Mouse (Mus musculus) layer of hippocampus, adult 2 months (tissue): ENCODE measurements at regions not wholly inside any gene's neighbourhood (a gene's known extent, or its start where the extent isn't known, plus 50 kb on each side); places are given as distances from the start of the nearest gene placed in this dataset.
"Not testable (repeated sequence)": the region's sequence is repeated elsewhere in the genome, so short reads cannot be mapped to it uniquely, and the experiment has no call there.

Experiments used
- DNase-seq, 2 experiments: peaks; one replicate each; pipeline ENCODE4 v3.0.0; 2022; ENCODE audit warnings: low spot score in 2 of 2
- H3K27ac ChIP-seq: fragments of 200-600 bp; 2 replicates; pipeline ENCODE4 v1.8.1; 2022
- H3K4me3 ChIP-seq: fragments of 200-600 bp; 2 replicates; pipeline ENCODE4 v1.8.1; 2022; ENCODE audit warnings: mild to moderate bottlenecking
- CTCF ChIP-seq: fragments of 200-600 bp; conservative IDR thresholded peaks from 2 replicates; pipeline ENCODE4 v1.8.1; 2022; ENCODE audit warnings: antibody characterized with exemption, mild to moderate bottlenecking, moderate library complexity

GRCm38 (mm10) chr15:43695451-43695850 lies 3561.3 kb downstream of the 9330182O14Rik start:
- no peak for TF ChIP-seq CTCF
- Histone ChIP-seq H3K4me3 (no peak overlapping the region), H3K27ac (peak overlapping the region; percentile 78)
- peak; percentile 48 to 81 for DNase-seq

- no peak for TF ChIP-seq CTCF
- DNase-seq, result no peak
- Histone ChIP-seq H3K27ac (no peak overlapping the region), H3K4me3 (no peak overlapping the region)
These were observed 3582.9 kb downstream of the 9330182O14Rik start for GRCm38 (mm10) chr15:43717035-43717434.

GRCm38 (mm10) chr15:43717559-43717958 lies 3583.4 kb downstream of the 9330182O14Rik start:
- TF ChIP-seq CTCF, result no peak
- Histone ChIP-seq H3K27ac (no peak overlapping the region), H3K4me3 (no peak overlapping the region)
- peak; percentile 21 to 34 for DNase-seq

GRCm38 (mm10) chr15:43720916-43721315 lies 3586.8 kb downstream of the 9330182O14Rik start:
- no peak overlapping the region for H3K27ac ChIP-seq
- DNase-seq, result peak in 1 of 2 experiments; percentile 35
- H3K4me3 ChIP-seq, result no peak overlapping the region
- TF ChIP-seq CTCF, result no peak

GRCm38 (mm10) chr15:43735697-43736096 lies 3601.5 kb downstream of the 9330182O14Rik start:
- no peak for TF ChIP-seq CTCF
- Histone ChIP-seq H3K4me3 (no peak overlapping the region), H3K27ac (no peak overlapping the region)
- DNase-seq, result no peak

GRCm38 (mm10) chr15:43758256-43758655 lies 3624.1 kb downstream of the 9330182O14Rik start:
- peak; percentile 85 for TF ChIP-seq CTCF
- DNase-seq, result peak in 1 of 2 experiments; percentile 15
- Histone ChIP-seq H3K4me3 (no peak overlapping the region), H3K27ac (no peak overlapping the region)

- peak overlapping the region; percentile 61 for H3K27ac ChIP-seq
- no peak overlapping the region for H3K4me3 ChIP-seq
- DNase-seq, result peak; percentile 71 to 72
- no peak for TF ChIP-seq CTCF
These were observed 3630.4 kb downstream of the 9330182O14Rik start for GRCm38 (mm10) chr15:43764606-43765005.

GRCm38 (mm10) chr15:43772718-43773117 lies 3638.6 kb downstream of the 9330182O14Rik start:
- Histone ChIP-seq H3K4me3 (no peak overlapping the region), H3K27ac (0 out of 2 replicates have a peak overlapping the region, but pooled peaks have one; percentile 3)
- peak; percentile 39 to 57 for DNase-seq
- TF ChIP-seq CTCF, result peak; percentile 92

GRCm38 (mm10) chr15:43782126-43782632 lies 3648.0 kb downstream of the 9330182O14Rik start:
- DNase-seq, result peak in 1 of 2 experiments; percentile 25
- peak overlapping the region; percentile 48 for H3K27ac ChIP-seq
- not testable (repeated sequence) for H3K4me3 ChIP-seq

- Histone ChIP-seq H3K27ac (no peak overlapping the region), H3K4me3 (no peak overlapping the region)
- no peak for DNase-seq
- TF ChIP-seq CTCF, result no peak
These were observed 3650.0 kb downstream of the 9330182O14Rik start for GRCm38 (mm10) chr15:43784171-43784570.

GRCm38 (mm10) chr15:43803342-43803741 lies 3669.2 kb downstream of the 9330182O14Rik start:
- H3K4me3 ChIP-seq, result no peak overlapping the region
- H3K27ac ChIP-seq, result peak overlapping the region; percentile 83
- DNase-seq, result peak in 1 of 2 experiments; percentile 54
- no peak for TF ChIP-seq CTCF
